Mouse (Mus musculus) midbrain, postnatal 0 days (tissue): Measurements from ENCODE around the gene Cryaa. TPM values are rescaled to one million over a fixed set of nuclear protein-coding genes. Genes with fewer than 3 reads are reported as not detected.

Experiments used
- ATAC-seq: fragments of 200-750 bp; cut with Nextera tagmentation; 2 replicates; pipeline ENCODE4 v1.8.0; 2017; ENCODE audit warnings: moderate number of reproducible peaks, mild to moderate bottlenecking, moderate TSS enrichment, moderate library complexity; ENCODE audit not compliant: low FRiP score
- DNase-seq: peaks from one replicate; pipeline ENCODE4 v3.0.0-alpha.2; 2015; ENCODE audit warnings: low spot score
- H3K27ac ChIP-seq: fragments of 300-500 bp; sonication (generic); 2 replicates; pipeline ENCODE4 v1.5.1; 2014; ENCODE audit warnings: low read depth, mild to moderate bottlenecking, low read length, mixed read lengths
- H3K27me3 ChIP-seq: fragments of 300-500 bp; sonication (generic); 2 replicates; pipeline ENCODE4 v1.6.1; 2014; ENCODE audit warnings: low read length, control low read depth, mixed read lengths; ENCODE audit not compliant: insufficient read depth
- H3K36me3 ChIP-seq: fragments of 300-500 bp; sonication (generic); 2 replicates; pipeline ENCODE4 v1.6.1; 2014; ENCODE audit warnings: low read length, control low read depth, mixed read lengths; ENCODE audit not compliant: insufficient read depth
- H3K4me1 ChIP-seq: fragments of 300-500 bp; sonication (generic); 2 replicates; pipeline ENCODE4 v1.6.1; 2014; ENCODE audit warnings: mild to moderate bottlenecking, control low read depth, antibody characterized with exemption, low read length, mixed read lengths; ENCODE audit not compliant: insufficient read depth
- H3K4me2 ChIP-seq: fragments of 300-500 bp; sonication (generic); 2 replicates; pipeline ENCODE4 v1.6.1; 2014; ENCODE audit warnings: low read depth, mild to moderate bottlenecking, low read length, mixed read lengths; ENCODE audit not compliant: poor library complexity, severe bottlenecking
- H3K4me3 ChIP-seq: fragments of 300-500 bp; sonication (generic); 2 replicates; pipeline ENCODE4 v1.5.1; 2014; ENCODE audit warnings: low read depth, mild to moderate bottlenecking, low read length, moderate library complexity
- H3K9ac ChIP-seq: fragments of 300-500 bp; sonication (generic); replicated peaks from 2 replicates; pipeline ENCODE4 v1.6.1; 2014; ENCODE audit warnings: mild to moderate bottlenecking, low read length, moderate library complexity, mixed read lengths; ENCODE audit not compliant: poor library complexity, severe bottlenecking
- H3K9me3 ChIP-seq: fragments of 300-500 bp; sonication (generic); 2 replicates; pipeline ENCODE4 v1.6.1; 2016; ENCODE audit warnings: low read length, control low read depth
- CTCF ChIP-seq: IDR thresholded peaks from 2 replicates; pipeline ENCODE4 v1.5.1; 2016; ENCODE audit warnings: antibody characterized with exemption, mild to moderate bottlenecking
- WGBS: fragments of 180-500 bp; shearing (Covaris S2); extraction: QIAGEN DNeasy Blood & Tissue Kit; methylation state at CpG from one replicate; pipeline ENCODE4 v1.1.7; 2014; 5-methylcytosine and 5-hydroxymethylcytosine counted together
- polyA plus RNA-seq: library from polyadenylated mRNA; unstranded; fragments of >200 nt; fragmentation: Nextera tagmentation; extraction: Ambion mirVana; gene quantifications from 2 replicates; pipeline ENCODE4 v1.2.1, GENCODE M21; 2015
- total RNA-seq: library from RNA; depleted of rRNA; stranded (reverse); fragments of >200 nt; gene quantifications from 2 replicates; pipeline ENCODE4 v1.2.3, GENCODE M21; 2014; rRNA removed

Cryaa gene
- total and polyA plus RNA-seq, 2 experiments from 2014 or later: 0.37 to 1.6 TPM

DNA sequence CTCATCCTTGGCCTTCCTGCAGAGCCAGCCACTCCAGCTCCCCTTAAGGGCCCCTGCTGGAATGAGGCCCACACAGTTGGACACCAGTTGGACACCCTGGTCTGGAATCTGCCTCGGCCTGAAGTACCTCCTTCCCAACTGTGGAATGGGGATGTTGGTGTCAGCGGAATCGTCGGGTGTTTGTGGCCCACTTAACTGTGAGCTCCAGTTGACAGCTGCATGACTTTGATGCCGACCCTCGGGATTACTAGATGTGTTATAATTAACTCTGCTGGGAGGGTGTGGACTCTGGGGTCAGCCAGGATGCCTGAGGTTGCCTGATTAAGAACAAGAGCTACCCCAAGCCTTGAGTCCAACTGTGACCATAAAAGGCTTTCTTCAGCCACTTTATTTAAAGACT lies 53.4 kb downstream of the Cryaa start:
- Histone ChIP-seq H3K36me3 (no peaks in the 10 kb centered on the region), H3K4me1 (0 out of 2 replicates have a peak, but pooled peaks cover 2% of the 10 kb centered on the region), H3K9ac (no peak overlapping the region), H3K4me3 (no peak overlapping the region), H3K27ac (no peak overlapping the region), H3K9me3 (no peaks in the 10 kb centered on the region), H3K4me2 (no peak overlapping the region), H3K27me3 (no peaks in the 10 kb centered on the region)
- WGBS: 36% methylated on average over 6 of the region's 6 CpGs
- TF ChIP-seq CTCF: no peak
- DNase-seq: no peak
- no peak for ATAC-seq

Other genes with a start within 250 kb of the Cryaa start
- gene Wdr4, start 157.8 kb upstream of the Cryaa start, total RNA-seq: 66.0 and 66.8 TPM in 2 replicates
- 27.0 and 29.3 TPM in 2 replicates for gene Wdr4, start 157.8 kb upstream of the Cryaa start, polyA plus RNA-seq
- 221 and 257 TPM in 2 replicates for gene Ndufv3, start 157.7 kb upstream of the Cryaa start, total RNA-seq
- gene Ndufv3, start 157.7 kb upstream of the Cryaa start, polyA plus RNA-seq: 513 and 552 TPM in 2 replicates
- 18.3 and 22.7 TPM in 2 replicates for gene Pknox1, start 113.1 kb upstream of the Cryaa start, total RNA-seq
- 14.3 and 14.9 TPM in 2 replicates for gene Pknox1, start 113.1 kb upstream of the Cryaa start, polyA plus RNA-seq
- 13.3 and 29.6 TPM in 2 replicates for gene Cbs, start 40.6 kb upstream of the Cryaa start, total RNA-seq
- 16.3 and 20.3 TPM in 2 replicates for gene Cbs, start 40.6 kb upstream of the Cryaa start, polyA plus RNA-seq
- 55.5 and 72.9 TPM in 2 replicates for gene U2af1, start 18.9 kb upstream of the Cryaa start, total RNA-seq
- 182 and 188 TPM in 2 replicates for gene U2af1, start 18.9 kb upstream of the Cryaa start, polyA plus RNA-seq
- 48.5 and 54.2 TPM in 2 replicates for gene Sik1, start 178.0 kb downstream of the Cryaa start, total RNA-seq
- gene Sik1, start 178.0 kb downstream of the Cryaa start, polyA plus RNA-seq: 17.6 and 22.3 TPM in 2 replicates